Mouse (Mus musculus) lung, postnatal 0 days (tissue): ENCODE data around the gene Dgki. TPM values are rescaled to one million over a fixed set of nuclear protein-coding genes. Genes with fewer than 3 reads are reported as not detected.
A peak's percentile ranks its signal among the peaks of the same experiment; 100 is the strongest.

Experiments
- ATAC-seq: fragments of 200-750 bp; cut with Nextera tagmentation; 2 replicates; pipeline ENCODE4 v1.8.0; 2017; ENCODE audit warnings: moderate library complexity
- DNase-seq: peaks from one replicate; pipeline ENCODE4 v3.0.0-alpha.2; 2016; ENCODE audit warnings: low spot score
- H3K27ac ChIP-seq: fragments of 300-500 bp; sonication (generic); 2 replicates; pipeline ENCODE4 v1.5.1; 2014; ENCODE audit warnings: antibody characterized with exemption, mild to moderate bottlenecking, low read length, mixed read lengths
- H3K27me3 ChIP-seq: fragments of 300-500 bp; sonication (generic); replicated peaks from 2 replicates; pipeline ENCODE4 v1.6.1; 2014; ENCODE audit warnings: low read length, mixed read lengths; ENCODE audit not compliant: insufficient read depth
- H3K36me3 ChIP-seq: fragments of 300-500 bp; sonication (generic); 2 replicates; pipeline ENCODE4 v1.6.1; 2014; ENCODE audit warnings: low read length, mixed read lengths; ENCODE audit not compliant: insufficient read depth
- H3K4me1 ChIP-seq: fragments of 300-500 bp; sonication (generic); 2 replicates; pipeline ENCODE4 v1.6.1; 2014; ENCODE audit warnings: antibody characterized with exemption, low read depth, low read length, mixed read lengths; ENCODE audit not compliant: insufficient read depth
- H3K4me2 ChIP-seq: fragments of 300-500 bp; sonication (generic); replicated peaks from 2 replicates; pipeline ENCODE4 v1.6.1; 2014; ENCODE audit warnings: low read depth, mild to moderate bottlenecking, low read length, moderate library complexity, mixed read lengths
- H3K4me3 ChIP-seq: fragments of 300-500 bp; sonication (generic); 2 replicates; pipeline ENCODE4 v1.5.1; 2014; ENCODE audit warnings: low read depth, low read length
- H3K9ac ChIP-seq: fragments of 300-500 bp; sonication (generic); replicated peaks from 2 replicates; pipeline ENCODE4 v1.6.1; 2014; ENCODE audit warnings: low read depth, mild to moderate bottlenecking
- H3K9me3 ChIP-seq: fragments of 300-500 bp; sonication (generic); 2 replicates; pipeline ENCODE4 v1.6.1; 2016; ENCODE audit warnings: low read length, mixed read lengths
- CTCF ChIP-seq: IDR thresholded peaks from 2 replicates; pipeline ENCODE4 v1.5.1; 2016; ENCODE audit warnings: antibody characterized with exemption, mild to moderate bottlenecking
- EP300 ChIP-seq: IDR thresholded peaks from 2 replicates; pipeline ENCODE4 v1.6.1; 2016; ENCODE audit warnings: antibody characterized with exemption, mild to moderate bottlenecking, control low read depth
- WGBS: fragments of 180-500 bp; shearing (Covaris S2); extraction: QIAGEN DNeasy Blood & Tissue Kit; methylation state at CpG from one replicate; pipeline ENCODE4 v1.1.7; 2014; 5-methylcytosine and 5-hydroxymethylcytosine counted together
- polyA plus RNA-seq: library from polyadenylated mRNA; unstranded; fragments of >200 nt; fragmentation: Nextera tagmentation; extraction: Ambion mirVana; gene quantifications from 2 replicates; pipeline ENCODE4 v1.2.1, GENCODE M21; 2015

The Dgki gene
- polyA plus RNA-seq, 1 experiment from 2014 or later: 0.45 TPM

DNA sequence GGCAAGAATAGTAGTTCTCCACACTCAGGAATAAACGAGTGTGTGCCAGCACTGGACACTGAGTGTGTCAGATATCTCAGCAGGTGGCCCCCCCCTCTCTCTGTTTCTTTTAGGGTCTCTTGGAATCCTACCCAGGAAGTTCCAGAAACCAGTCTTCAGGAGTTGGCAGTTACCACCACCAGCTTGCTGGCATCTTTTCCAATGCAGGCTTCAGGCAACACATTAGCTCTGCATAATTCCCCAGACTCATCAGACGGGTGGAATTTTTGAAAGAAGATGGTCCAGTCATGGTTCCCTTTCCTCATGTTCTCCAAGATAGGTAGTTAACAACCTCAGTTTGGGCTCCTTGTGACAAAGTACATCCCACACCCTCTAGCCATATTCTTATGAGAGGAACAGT is 149.5 kb downstream of the Dgki start:
- Histone ChIP-seq H3K27me3 (no peaks in the 10 kb centered on the region), H3K36me3 (no peaks in the 10 kb centered on the region), H3K27ac (no peak overlapping the region), H3K4me1 (no peaks in the 10 kb centered on the region), H3K4me2 (no peak overlapping the region), H3K9ac (no peak overlapping the region), H3K4me3 (no peak overlapping the region), H3K9me3 (no peaks in the 10 kb centered on the region)
- no peak for TF ChIP-seq CTCF
- TF ChIP-seq EP300: no peak
- no peak for DNase-seq
- ATAC-seq: no peak
- WGBS: 77% methylated on average over 2 of the region's 2 CpGs

DNA sequence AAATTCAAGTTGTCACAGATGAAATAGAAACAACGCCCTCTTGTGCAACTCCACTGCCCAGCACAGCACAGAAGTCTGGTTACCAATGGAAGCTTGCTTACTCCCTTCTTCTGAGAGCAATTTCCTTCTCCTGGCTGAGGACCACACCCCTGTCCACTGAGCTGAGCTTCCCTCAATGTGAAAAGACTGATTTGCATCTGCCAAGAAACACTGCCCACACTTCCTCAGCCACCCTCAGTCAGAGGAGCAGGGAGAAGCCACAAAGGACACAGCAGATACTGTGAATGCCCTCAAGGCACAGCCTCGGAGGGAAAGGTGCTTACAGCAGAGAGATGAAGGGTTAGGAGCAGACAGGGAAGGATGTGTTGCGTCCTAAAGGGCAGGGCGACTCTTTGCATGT is 149.9 kb downstream of the Dgki start:
- no peak overlapping the region for H3K4me2 ChIP-seq
- H3K27ac ChIP-seq: no peak overlapping the region
- no peak overlapping the region for H3K4me3 ChIP-seq
- H3K36me3 ChIP-seq: no peaks in the 10 kb centered on the region
- H3K9me3 ChIP-seq: no peaks in the 10 kb centered on the region
- ATAC-seq (no peak), DNase-seq (peak; percentile 10)
- WGBS: 71% methylated on average over 4 of the region's 4 CpGs
- H3K27me3 ChIP-seq: no peaks in the 10 kb centered on the region
- TF ChIP-seq EP300 (no peak), CTCF (no peak)
- no peaks in the 10 kb centered on the region for H3K4me1 ChIP-seq
- H3K9ac ChIP-seq: no peak overlapping the region

DNA sequence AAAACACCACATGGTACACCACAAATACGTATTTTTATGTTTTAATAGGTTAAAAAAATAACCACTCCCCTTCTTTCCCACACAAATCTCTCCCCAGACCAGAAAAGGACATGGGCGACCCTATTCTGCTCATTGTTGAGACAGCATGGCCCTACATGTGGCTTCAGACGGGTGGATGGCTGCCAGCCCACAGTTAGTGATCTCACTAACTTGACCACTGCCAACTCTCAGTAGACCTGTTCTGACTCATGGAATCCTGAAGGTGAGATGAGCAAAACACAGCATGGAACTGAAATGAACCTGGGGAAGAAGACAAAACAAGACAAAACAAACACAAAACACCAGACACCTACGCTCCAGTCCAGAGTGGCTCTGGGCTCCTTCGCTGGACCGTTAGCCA is 150.8 kb downstream of the Dgki start:
- H3K9me3 ChIP-seq: no peaks in the 10 kb centered on the region
- ATAC-seq (no peak), DNase-seq (no peak)
- H3K4me3 ChIP-seq: no peak overlapping the region
- WGBS: 86% methylated on average over 6 of the region's 6 CpGs
- TF ChIP-seq CTCF: no peak
- no peak for TF ChIP-seq EP300
- no peaks in the 10 kb centered on the region for H3K36me3 ChIP-seq
- no peak overlapping the region for H3K27ac ChIP-seq
- H3K9ac ChIP-seq: no peak overlapping the region
- no peaks in the 10 kb centered on the region for H3K27me3 ChIP-seq
- H3K4me2 ChIP-seq: no peak overlapping the region
- H3K4me1 ChIP-seq: no peaks in the 10 kb centered on the region

DNA sequence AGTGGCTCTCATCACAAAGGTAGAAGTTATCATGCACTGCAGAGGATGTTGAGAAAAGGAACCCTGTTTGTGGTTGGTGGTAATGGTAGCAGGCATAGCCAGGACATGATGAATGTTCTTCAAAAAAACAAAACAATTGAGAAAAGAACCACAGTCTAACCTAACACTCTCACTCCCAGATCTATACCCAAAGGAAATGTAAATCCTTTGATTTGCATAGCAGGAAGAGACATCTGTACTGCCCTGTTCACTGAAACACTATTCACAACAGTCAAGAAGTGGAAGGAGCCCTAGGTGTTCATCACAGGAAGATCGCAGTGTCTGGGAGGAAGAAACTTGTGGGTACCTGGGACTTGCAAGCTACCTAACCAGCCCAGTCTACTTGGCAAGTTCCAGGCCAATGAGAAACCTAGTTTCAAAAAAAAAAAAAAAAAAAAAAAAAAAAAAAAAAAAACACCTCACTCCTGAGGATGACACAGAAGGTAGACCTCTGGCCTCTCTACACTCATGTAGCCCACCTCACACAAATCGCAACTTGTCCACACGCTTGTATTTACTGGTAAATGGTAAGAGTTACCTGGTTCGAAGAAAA is 152.5 kb downstream of the Dgki start:
- TF ChIP-seq CTCF: no peak
- no peak for TF ChIP-seq EP300
- no peaks in the 10 kb centered on the region for H3K36me3 ChIP-seq
- no peak overlapping the region for H3K9ac ChIP-seq
- H3K4me2 ChIP-seq: no peak overlapping the region
- DNase-seq (no peak), ATAC-seq (no peak)
- 89% methylated on average over 4 of the region's 4 CpGs for WGBS
- H3K4me3 ChIP-seq: no peak overlapping the region
- no peaks in the 10 kb centered on the region for H3K9me3 ChIP-seq
- no peak overlapping the region for H3K27ac ChIP-seq
- H3K4me1 ChIP-seq: peaks cover 4% of the 10 kb centered on the region; the same call in 1 of the 2 replicates
- H3K27me3 ChIP-seq: no peaks in the 10 kb centered on the region

DNA sequence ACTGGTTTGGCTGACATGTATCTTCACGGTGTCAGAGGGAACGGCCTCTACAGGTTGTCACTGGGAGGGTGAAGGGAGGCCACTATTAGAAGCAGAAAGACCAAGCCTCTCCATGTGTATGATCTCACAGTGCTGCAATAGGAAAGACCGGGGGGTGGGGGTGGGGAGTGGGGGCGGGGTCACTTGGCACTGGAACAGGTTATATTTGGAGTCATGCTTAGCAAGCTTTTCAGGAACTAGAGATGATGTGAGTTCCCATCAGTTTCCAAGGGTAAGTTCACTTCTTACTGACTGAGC is 156.2 kb downstream of the Dgki start:
- peak; percentile 33 for DNase-seq
- Histone ChIP-seq H3K9ac (no peak overlapping the region), H3K4me2 (no peak overlapping the region), H3K4me3 (no peak overlapping the region), H3K4me1 (peaks cover 4% of the 10 kb centered on the region; the same call in 1 of the 2 replicates), H3K27ac (no peak overlapping the region), H3K27me3 (no peaks in the 10 kb centered on the region), H3K9me3 (no peaks in the 10 kb centered on the region), H3K36me3 (no peaks in the 10 kb centered on the region)
- peak; percentile 55 for ATAC-seq
- WGBS: 22% methylated on average over 4 of the region's 4 CpGs
- TF ChIP-seq CTCF: no peak
- no peak for TF ChIP-seq EP300

DNA sequence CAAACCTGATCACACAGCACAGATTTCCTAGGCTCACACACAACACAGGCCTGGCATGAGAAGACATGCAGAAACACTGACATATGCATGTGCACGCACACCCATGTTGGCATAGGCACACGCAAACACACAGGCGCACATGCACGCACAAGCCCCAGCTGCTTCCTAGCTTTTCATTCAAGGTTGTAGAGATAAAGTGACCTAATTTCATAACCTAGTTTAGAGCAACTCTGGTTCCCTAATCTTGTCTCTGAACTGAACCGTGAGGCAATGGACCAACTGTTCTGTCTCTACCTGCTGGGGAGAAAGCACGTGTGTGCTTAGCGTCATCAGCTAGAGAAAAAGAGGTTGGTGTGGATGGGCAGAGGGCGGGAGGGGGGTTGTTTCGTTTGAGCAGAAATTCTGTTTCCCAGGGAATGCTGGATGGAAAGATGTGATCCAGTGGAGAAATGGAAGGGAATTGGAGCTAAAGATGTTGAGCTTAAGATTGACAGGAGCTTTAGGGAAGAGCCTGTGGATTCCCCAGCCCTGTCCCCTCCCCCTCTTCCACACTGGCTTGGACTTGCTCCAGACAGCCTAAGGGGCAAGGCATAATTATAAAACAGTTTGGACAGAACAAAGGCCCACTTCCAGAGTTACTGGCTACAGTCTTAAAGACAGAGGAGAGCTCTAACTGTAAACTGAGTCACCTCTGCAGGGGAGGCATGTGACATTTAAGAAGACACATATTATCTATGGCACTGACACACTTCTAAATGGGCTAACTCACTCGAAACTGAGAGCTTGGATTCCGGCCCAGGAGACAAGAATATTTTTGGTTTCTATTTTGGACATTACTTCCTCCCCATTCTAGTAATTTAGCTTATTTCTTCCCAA is 156.8 kb downstream of the Dgki start:
- Histone ChIP-seq H3K27ac (no peak overlapping the region), H3K4me2 (no peak overlapping the region)
- 65% methylated on average over 11 of the region's 11 CpGs for WGBS

More for the DNA sequence above, 156.8 kb downstream of the Dgki start:
- no peak for ATAC-seq
- H3K4me1 ChIP-seq: peaks cover 4% of the 10 kb centered on the region; the same call in 1 of the 2 replicates
- no peak overlapping the region for H3K4me3 ChIP-seq
- TF ChIP-seq EP300 (no peak), CTCF (no peak)
- no peaks in the 10 kb centered on the region for H3K9me3 ChIP-seq
- H3K9ac ChIP-seq: no peak overlapping the region
- H3K27me3 ChIP-seq: no peaks in the 10 kb centered on the region
- H3K36me3 ChIP-seq: no peaks in the 10 kb centered on the region
- DNase-seq: peak; percentile 11
